Mouse (Mus musculus) testis, adult 2 months (tissue): ENCODE measurements around the gene Stip1.

Experiments used
- CTCF ChIP-seq: fragments of 200-500 bp; IDR thresholded peaks from 2 replicates; pipeline ENCODE4 v1.5.1; 2012; ENCODE audit warnings: low read depth, mild to moderate bottlenecking, inconsistent platforms, low read length, moderate library complexity; ENCODE audit not compliant: control insufficient read depth, insufficient read depth, insufficient replicate concordance
- POLR2A ChIP-seq: fragments of 200-500 bp; IDR thresholded peaks from 2 replicates; pipeline ENCODE4 v1.6.1; 2012; ENCODE audit warnings: low read depth, mild to moderate bottlenecking, inconsistent platforms, low read length, moderate library complexity; ENCODE audit not compliant: control insufficient read depth

GRCm38 (mm10) chr19:6985300-6985699 is 54.5 kb downstream of the Stip1 start:
- TF ChIP-seq CTCF (no peak), POLR2A (no peak)
